Mouse (Mus musculus) limb, embryonic 14.5 days (tissue): ENCODE data around the gene Klkb1. TPM values are rescaled to one million over a fixed set of nuclear protein-coding genes. Genes with fewer than 3 reads are reported as not detected.

ENCODE experiments used
- ATAC-seq: fragments of 200-750 bp; cut with Nextera tagmentation; 2 replicates; pipeline ENCODE4 v1.8.0; 2017; ENCODE audit warnings: low read depth, moderate number of reproducible peaks, moderate TSS enrichment; ENCODE audit not compliant: low FRiP score
- DNase-seq: peaks from one replicate; pipeline ENCODE4 v3.0.0-alpha.2; 2015; ENCODE audit warnings: low spot score
- H3K27ac ChIP-seq: fragments of 300-500 bp; sonication (generic); replicated peaks from 2 replicates; pipeline ENCODE4 v1.5.1; 2014; ENCODE audit warnings: low read depth, mild to moderate bottlenecking, low read length, moderate library complexity, mixed read lengths
- H3K27me3 ChIP-seq: fragments of 300-500 bp; sonication (generic); 2 replicates; pipeline ENCODE4 v1.6.1; 2014; ENCODE audit warnings: low read length, mixed read lengths; ENCODE audit not compliant: control insufficient read depth, insufficient read depth
- H3K36me3 ChIP-seq: fragments of 300-500 bp; sonication (generic); 2 replicates; pipeline ENCODE4 v1.6.1; 2014; ENCODE audit warnings: mild to moderate bottlenecking, low read length, moderate library complexity, mixed read lengths; ENCODE audit not compliant: control insufficient read depth, insufficient read depth
- H3K4me1 ChIP-seq: fragments of 300-500 bp; sonication (generic); 2 replicates; pipeline ENCODE4 v1.6.1; 2014; ENCODE audit warnings: antibody characterized with exemption, low read length, mixed read lengths; ENCODE audit not compliant: control insufficient read depth, insufficient read depth
- H3K4me2 ChIP-seq: fragments of 300-500 bp; sonication (generic); replicated peaks from 2 replicates; pipeline ENCODE4 v1.6.1; 2014; ENCODE audit warnings: low read depth, mild to moderate bottlenecking, low read length, moderate library complexity; ENCODE audit not compliant: severe bottlenecking
- H3K4me3 ChIP-seq: fragments of 300-500 bp; sonication (generic); replicated peaks from 2 replicates; pipeline ENCODE4 v1.5.1; 2014; ENCODE audit warnings: low read length
- H3K9ac ChIP-seq: fragments of 300-500 bp; sonication (generic); 2 replicates; pipeline ENCODE4 v1.6.1; 2014; ENCODE audit warnings: mild to moderate bottlenecking, low read depth, low read length, moderate library complexity; ENCODE audit not compliant: severe bottlenecking
- H3K9me3 ChIP-seq: fragments of 300-500 bp; sonication (generic); 2 replicates; pipeline ENCODE4 v1.6.1; 2016; ENCODE audit warnings: low read length; ENCODE audit not compliant: control insufficient read depth
- POLR2A ChIP-seq: fragments of 200-500 bp; IDR thresholded peaks from 2 replicates; pipeline ENCODE4 v1.8.0; 2012; ENCODE audit warnings: inconsistent platforms, mild to moderate bottlenecking, moderate library complexity, borderline replicate concordance; ENCODE audit not compliant: insufficient read depth, insufficient read length; ENCODE audit errors: extremely low read depth
- WGBS: fragments of 180-500 bp; shearing (Covaris S2); extraction: QIAGEN DNeasy Blood & Tissue Kit; methylation state at CpG from one replicate; pipeline ENCODE4 v1.1.7; 2014; 5-methylcytosine and 5-hydroxymethylcytosine counted together
- polyA plus RNA-seq, 2 experiments: library from polyadenylated mRNA; depleted of rRNA in 1 of 2; stranded (reverse) in 1 of 2; unstranded in 1 of 2; fragments of >200 nt; fragmentation: Nextera tagmentation in 1 of 2; extraction: Ambion mirVana in 1 of 2; gene quantifications; 2 replicates each; pipeline versions ENCODE4 v1.2.1 to v1.2.3; 2012 to 2014

Gene Klkb1
- polyA plus RNA-seq, 2 experiments, result 0.01 TPM; not detected in 1

GRCm38 (mm10) chr8:45235228-45235627 is 59.4 kb downstream of the Klkb1 start:
- TF ChIP-seq POLR2A, result no peak
- Histone ChIP-seq H3K27me3 (no peaks in the 10 kb centered on the region), H3K27ac (no peak overlapping the region), H3K4me3 (no peak overlapping the region), H3K9me3 (no peaks in the 10 kb centered on the region), H3K4me2 (no peak overlapping the region), H3K4me1 (no peaks in the 10 kb centered on the region), H3K9ac (no peak overlapping the region), H3K36me3 (no peaks in the 10 kb centered on the region)
- DNase-seq (no peak), ATAC-seq (no peak)
- 90% methylated on average over 6 of the region's 6 CpGs for WGBS

- 66% methylated on average over 3 of the region's 3 CpGs for WGBS
- Histone ChIP-seq H3K27ac (no peak overlapping the region), H3K9ac (no peak overlapping the region), H3K4me2 (no peak overlapping the region), H3K4me3 (no peak overlapping the region), H3K27me3 (no peaks in the 10 kb centered on the region), H3K36me3 (no peaks in the 10 kb centered on the region), H3K9me3 (no peaks in the 10 kb centered on the region), H3K4me1 (no peaks in the 10 kb centered on the region)
- ATAC-seq, result no peak
- TF ChIP-seq POLR2A, result no peak
- no peak for DNase-seq
Observed at GRCm38 (mm10) chr8:45233256-45233655, 61.4 kb downstream of the Klkb1 start.

Other genes with a start within 250 kb of the Klkb1 start
- gene Mtnr1a, start 225.7 kb downstream of the Klkb1 start, polyA plus RNA-seq (2012; rRNA removed), result 0.26 and 0.36 TPM in 2 replicates
- gene Mtnr1a, start 225.7 kb downstream of the Klkb1 start, polyA plus RNA-seq (2014; fragmentation: Nextera tagmentation; extraction: Ambion mirVana), result 0.12 TPM in 1 of 2 replicates, not detected in the other
- gene F11, start 32.8 kb downstream of the Klkb1 start, polyA plus RNA-seq (2012; rRNA removed), result 0.04 TPM in 1 of 2 replicates, not detected in the other
- not detected in 2 replicates for gene F11, start 32.8 kb downstream of the Klkb1 start, polyA plus RNA-seq (2014; fragmentation: Nextera tagmentation; extraction: Ambion mirVana)
- not detected in 2 replicates for gene Gm45753, start 13.6 kb upstream of the Klkb1 start, polyA plus RNA-seq (2012; rRNA removed)
- gene Gm45753, start 13.6 kb upstream of the Klkb1 start, polyA plus RNA-seq (2014; fragmentation: Nextera tagmentation; extraction: Ambion mirVana), result not detected in 2 replicates
- gene Cyp4v3, start 38.4 kb upstream of the Klkb1 start, polyA plus RNA-seq (2012; rRNA removed), result 1.1 and 1.4 TPM in 2 replicates
- 0.98 and 2.2 TPM in 2 replicates for gene Cyp4v3, start 38.4 kb upstream of the Klkb1 start, polyA plus RNA-seq (2014; fragmentation: Nextera tagmentation; extraction: Ambion mirVana)
- 11.8 and 12.9 TPM in 2 replicates for gene Fam149a, start 87.4 kb upstream of the Klkb1 start, polyA plus RNA-seq (2012; rRNA removed)
- 14.9 and 16.8 TPM in 2 replicates for gene Fam149a, start 87.4 kb upstream of the Klkb1 start, polyA plus RNA-seq (2014; fragmentation: Nextera tagmentation; extraction: Ambion mirVana)
- 0.81 and 1.4 TPM in 2 replicates for gene Tlr3, start 116.2 kb upstream of the Klkb1 start, polyA plus RNA-seq (2012; rRNA removed)
- gene Tlr3, start 116.2 kb upstream of the Klkb1 start, polyA plus RNA-seq (2014; fragmentation: Nextera tagmentation; extraction: Ambion mirVana), result 1.5 and 2.5 TPM in 2 replicates
- 52.7 and 63.3 TPM in 2 replicates for gene Sorbs2, start 212.9 kb upstream of the Klkb1 start, polyA plus RNA-seq (2012; rRNA removed)
- 54.1 and 60.6 TPM in 2 replicates for gene Sorbs2, start 212.9 kb upstream of the Klkb1 start, polyA plus RNA-seq (2014; fragmentation: Nextera tagmentation; extraction: Ambion mirVana)